Mouse (Mus musculus): ENCODE data around the gene Gpr39. TPM values are rescaled to one million over a fixed set of nuclear protein-coding genes. Genes with fewer than 3 reads are reported as not detected.

Gpr39 gene
- total and polyA plus RNA-seq, 3 experiments = 0.18 to 1.4 (median 0.47) TPM

DNA sequence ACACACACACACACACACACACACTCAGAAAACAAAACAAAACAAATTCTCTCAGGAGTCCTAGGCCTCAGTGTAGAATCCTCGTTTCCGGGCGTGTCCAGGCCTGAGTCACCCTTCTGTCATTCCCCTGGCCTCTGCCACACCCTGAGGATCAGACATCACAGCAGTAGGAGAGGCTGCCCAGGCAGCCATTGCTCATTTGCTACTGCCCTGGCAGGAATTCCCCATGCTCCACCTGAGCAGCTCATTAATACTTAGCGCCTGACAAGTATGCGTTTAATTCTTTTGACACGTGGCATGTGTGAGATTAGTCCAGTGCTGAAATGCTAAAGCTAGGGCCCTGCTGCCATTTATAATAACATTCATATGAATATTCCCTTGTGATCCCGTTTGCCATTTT is 25.0 kb downstream of the Gpr39 start:
- WGBS = 62% methylated on average over 7 of the region's 7 CpGs
- intact Hi-C loops (cut with DNase I) = loop anchor here (5.0 kb wide), 1 partner anchor 39 kb away; no protein-coding TSS in a partner anchor
- TF ChIP-seq POLR2A (IDR thresholded peaks at IDR 0.05; ENCODE audit: insufficient read depth, low read depth, low read length) = no peak
- TF ChIP-seq CTCF (IDR thresholded peaks at IDR 0.05) = no peak
- no peak for TF ChIP-seq EP300 (IDR thresholded peaks at IDR 0.05; ENCODE audit: insufficient read depth, low read depth, low read length)
- Histone ChIP-seq H3K36me3 (ENCODE audit: control insufficient read depth, insufficient read depth, low read length) (no peaks in the 10 kb centered on the region; the same call in 1 of the 2 replicates), H3K4me3 (no peak overlapping the region), H3K27me3 (ENCODE audit: control insufficient read depth, insufficient read depth, low read length) (no peaks in the 10 kb centered on the region), H3K27ac (peak overlapping the region; percentile 6; the same call in 1 of the 2 replicates), H3K79me2 (replicated peaks; ENCODE audit: control insufficient read depth, insufficient read depth, low read length) (no peaks in the 10 kb centered on the region), H3K9ac (ENCODE audit: low read depth, low read length) (no peak overlapping the region), H3K4me1 (ENCODE audit: control insufficient read depth, insufficient read depth, low read length) (no peaks in the 10 kb centered on the region; the same call in 1 of the 2 replicates)
- no peak for DNase-seq

DNA sequence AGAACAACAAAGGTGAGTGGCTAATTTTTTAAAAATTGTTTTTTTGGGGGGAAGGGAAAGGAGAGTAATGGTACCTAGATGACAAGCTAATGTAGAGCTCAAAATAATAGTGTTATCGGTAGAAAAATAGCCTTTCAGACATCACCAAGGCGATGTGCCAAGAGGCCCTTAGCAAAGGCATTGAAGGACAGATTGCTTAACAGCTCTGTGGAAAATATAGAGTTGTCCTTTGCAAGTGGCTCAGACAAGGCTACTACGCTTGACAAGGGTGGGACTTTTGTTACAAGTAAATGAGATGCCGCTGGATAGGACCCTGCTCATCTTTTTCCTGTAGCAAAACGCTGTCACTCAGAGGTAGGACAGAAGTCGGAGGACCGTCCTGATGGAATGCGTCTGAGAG is 25.5 kb downstream of the Gpr39 start:
- no peak for TF ChIP-seq POLR2A (IDR thresholded peaks at IDR 0.05; ENCODE audit: insufficient read depth, low read depth, low read length)
- no peak for TF ChIP-seq CTCF (IDR thresholded peaks at IDR 0.05)
- no peak for TF ChIP-seq EP300 (IDR thresholded peaks at IDR 0.05; ENCODE audit: insufficient read depth, low read depth, low read length)
- no peaks in the 10 kb centered on the region for H3K79me2 ChIP-seq (replicated peaks; ENCODE audit: control insufficient read depth, insufficient read depth, low read length)
- intact Hi-C loops (cut with DNase I) = loop anchor here (5.0 kb wide), 1 partner anchor 40 kb away; no protein-coding TSS in a partner anchor
- no peak overlapping the region for H3K9ac ChIP-seq (ENCODE audit: low read depth, low read length)
- WGBS = 45% methylated on average over 8 of the region's 8 CpGs
- peak; percentile 27 to 32 for DNase-seq
- H3K27ac ChIP-seq = no peak overlapping the region; the same call in 1 of the 2 replicates
- no peaks in the 10 kb centered on the region; the same call in 1 of the 2 replicates for H3K36me3 ChIP-seq (ENCODE audit: control insufficient read depth, insufficient read depth, low read length)
- H3K4me3 ChIP-seq = no peak overlapping the region
- H3K27me3 ChIP-seq (ENCODE audit: control insufficient read depth, insufficient read depth, low read length) = no peaks in the 10 kb centered on the region
- H3K4me1 ChIP-seq (ENCODE audit: control insufficient read depth, insufficient read depth, low read length) = no peaks in the 10 kb centered on the region; the same call in 1 of the 2 replicates

DNA sequence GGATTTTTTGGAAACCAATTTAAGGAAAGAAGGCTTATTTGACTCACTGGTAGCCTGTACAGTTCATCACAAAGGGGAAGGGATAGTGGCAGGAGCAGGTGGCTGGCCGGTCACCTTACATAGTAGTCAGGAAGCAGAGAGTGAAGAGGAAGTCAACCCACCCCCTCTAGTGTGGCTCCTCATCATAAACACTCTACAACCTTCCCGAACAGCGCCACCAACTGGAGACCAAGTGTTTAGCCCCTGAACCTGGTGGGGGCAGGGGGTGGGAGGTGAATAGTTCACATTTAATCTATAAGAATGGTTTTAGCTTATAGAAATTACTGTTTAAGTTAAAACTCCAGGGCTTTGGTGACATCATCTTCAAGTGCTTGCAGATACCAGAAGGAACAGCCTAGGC is 28.6 kb downstream of the Gpr39 start:
- H3K9ac ChIP-seq (ENCODE audit: low read depth, low read length) = no peak overlapping the region
- no peaks in the 10 kb centered on the region for H3K27me3 ChIP-seq (ENCODE audit: control insufficient read depth, insufficient read depth, low read length)
- DNase-seq = no peak
- no peaks in the 10 kb centered on the region for H3K79me2 ChIP-seq (replicated peaks; ENCODE audit: control insufficient read depth, insufficient read depth, low read length)
- intact Hi-C loops (cut with DNase I) = no loop called here
- H3K27ac ChIP-seq = no peak overlapping the region
- TF ChIP-seq POLR2A (IDR thresholded peaks at IDR 0.05; ENCODE audit: insufficient read depth, low read depth, low read length) (no peak), EP300 (IDR thresholded peaks at IDR 0.05; ENCODE audit: insufficient read depth, low read depth, low read length) (no peak), CTCF (IDR thresholded peaks at IDR 0.05) (no peak)
- H3K4me1 ChIP-seq (ENCODE audit: control insufficient read depth, insufficient read depth, low read length) = no peaks in the 10 kb centered on the region; the same call in 1 of the 2 replicates
- H3K36me3 ChIP-seq (ENCODE audit: control insufficient read depth, insufficient read depth, low read length) = no peaks in the 10 kb centered on the region; the same call in 1 of the 2 replicates
- 88% methylated on average over 3 of the region's 3 CpGs for WGBS
- no peak overlapping the region for H3K4me3 ChIP-seq

DNA sequence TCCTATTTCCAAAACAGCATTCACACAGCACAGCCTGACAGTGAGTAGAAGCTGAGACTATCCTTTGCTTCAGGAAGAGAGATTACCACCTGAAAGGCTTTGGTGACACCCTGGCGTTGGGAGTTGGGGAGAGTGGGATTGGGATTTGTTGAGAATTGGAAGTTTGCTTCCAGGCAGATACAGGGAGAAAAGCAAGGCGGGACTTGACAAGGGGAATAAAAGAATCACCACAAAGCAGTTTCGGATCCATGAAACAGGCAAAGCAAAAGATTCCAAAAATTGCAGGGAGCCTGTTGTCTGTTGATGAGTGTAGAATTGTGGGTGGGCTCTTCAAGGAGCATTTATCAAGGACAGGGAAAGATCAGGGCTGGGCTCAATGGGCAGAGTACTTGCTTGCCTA is 38.5 kb downstream of the Gpr39 start:
- WGBS = 77% methylated on average over 3 of the region's 3 CpGs
- Histone ChIP-seq H3K79me2 (replicated peaks; ENCODE audit: control insufficient read depth, insufficient read depth, low read length) (no peaks in the 10 kb centered on the region), H3K27ac (no peak overlapping the region), H3K4me3 (no peak overlapping the region), H3K27me3 (ENCODE audit: control insufficient read depth, insufficient read depth, low read length) (no peaks in the 10 kb centered on the region), H3K9ac (ENCODE audit: low read depth, low read length) (no peak overlapping the region), H3K4me1 (ENCODE audit: control insufficient read depth, insufficient read depth, low read length) (no peaks in the 10 kb centered on the region), H3K36me3 (ENCODE audit: control insufficient read depth, insufficient read depth, low read length) (no peaks in the 10 kb centered on the region)
- intact Hi-C loops (cut with DNase I) = no loop called here
- no peak for DNase-seq
- no peak for TF ChIP-seq POLR2A (IDR thresholded peaks at IDR 0.05; ENCODE audit: insufficient read depth, low read depth, low read length)
- no peak for TF ChIP-seq EP300 (IDR thresholded peaks at IDR 0.05; ENCODE audit: insufficient read depth, low read depth, low read length)
- no peak for TF ChIP-seq CTCF (IDR thresholded peaks at IDR 0.05)

DNA sequence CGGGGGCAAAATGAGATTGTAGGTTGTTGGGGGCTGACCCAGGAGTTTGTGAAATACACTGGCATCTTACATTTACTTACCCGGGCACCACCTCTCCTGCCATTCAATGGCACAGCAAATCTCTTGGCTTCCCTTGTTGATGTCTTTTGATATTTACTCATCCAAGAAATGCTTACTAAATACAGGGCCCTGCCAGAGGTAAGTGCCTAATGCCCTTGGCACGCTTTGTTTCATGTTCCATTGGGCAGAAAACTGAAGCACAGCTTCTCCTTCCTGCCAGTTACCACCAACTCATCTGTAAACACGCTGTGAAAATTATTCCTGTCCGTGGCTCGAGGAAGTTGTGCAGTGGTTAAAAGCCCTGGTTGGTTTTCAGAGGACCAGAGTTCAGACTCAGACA is 39.4 kb downstream of the Gpr39 start:
- no peaks in the 10 kb centered on the region for H3K27me3 ChIP-seq (ENCODE audit: control insufficient read depth, insufficient read depth, low read length)
- H3K9ac ChIP-seq (ENCODE audit: low read depth, low read length) = no peak overlapping the region
- H3K79me2 ChIP-seq (replicated peaks; ENCODE audit: control insufficient read depth, insufficient read depth, low read length) = no peaks in the 10 kb centered on the region
- H3K27ac ChIP-seq = no peak overlapping the region
- H3K4me1 ChIP-seq (ENCODE audit: control insufficient read depth, insufficient read depth, low read length) = no peaks in the 10 kb centered on the region
- TF ChIP-seq POLR2A (IDR thresholded peaks at IDR 0.05; ENCODE audit: insufficient read depth, low read depth, low read length) = no peak
- no peak for TF ChIP-seq EP300 (IDR thresholded peaks at IDR 0.05; ENCODE audit: insufficient read depth, low read depth, low read length)
- WGBS = 78% methylated on average over 6 of the region's 6 CpGs
- intact Hi-C loops (cut with DNase I) = no loop called here
- no peak for DNase-seq
- H3K36me3 ChIP-seq (ENCODE audit: control insufficient read depth, insufficient read depth, low read length) = no peaks in the 10 kb centered on the region
- H3K4me3 ChIP-seq = no peak overlapping the region

DNA sequence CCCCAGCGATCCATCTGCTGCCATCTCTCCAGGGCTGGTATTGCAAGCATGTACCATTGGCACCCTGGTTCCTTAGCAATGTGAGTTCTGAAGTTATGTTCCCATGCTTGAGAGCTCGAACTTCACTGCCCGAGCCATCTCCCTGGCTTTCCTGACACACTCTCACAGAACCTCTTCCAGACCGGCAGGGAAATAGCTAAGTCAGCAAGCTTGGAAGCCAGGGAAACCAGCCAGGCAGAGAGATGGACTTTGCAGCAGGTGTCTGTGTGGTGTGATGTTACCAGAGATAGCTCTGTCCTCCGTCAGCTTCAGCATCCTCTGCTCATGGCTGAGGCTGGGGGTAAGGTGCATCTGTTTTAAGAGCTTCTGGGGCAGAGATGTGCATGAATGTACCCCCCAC is 41.1 kb downstream of the Gpr39 start:
- no peak overlapping the region for H3K4me3 ChIP-seq
- intact Hi-C loops (cut with DNase I) = no loop called here
- WGBS = 80% methylated on average over 5 of the region's 5 CpGs
- DNase-seq = no peak
- no peaks in the 10 kb centered on the region for H3K36me3 ChIP-seq (ENCODE audit: control insufficient read depth, insufficient read depth, low read length)
- no peaks in the 10 kb centered on the region for H3K4me1 ChIP-seq (ENCODE audit: control insufficient read depth, insufficient read depth, low read length)
- H3K79me2 ChIP-seq (replicated peaks; ENCODE audit: control insufficient read depth, insufficient read depth, low read length) = no peaks in the 10 kb centered on the region
- TF ChIP-seq CTCF (IDR thresholded peaks at IDR 0.05) (no peak), EP300 (IDR thresholded peaks at IDR 0.05; ENCODE audit: insufficient read depth, low read depth, low read length) (no peak), POLR2A (IDR thresholded peaks at IDR 0.05; ENCODE audit: insufficient read depth, low read depth, low read length) (no peak)
- no peak overlapping the region for H3K27ac ChIP-seq
- no peak overlapping the region for H3K9ac ChIP-seq (ENCODE audit: low read depth, low read length)
- H3K27me3 ChIP-seq (ENCODE audit: control insufficient read depth, insufficient read depth, low read length) = no peaks in the 10 kb centered on the region

All from heart, adult 2 months (tissue).